Mouse (Mus musculus) heart, embryonic 13.5 days (tissue): ENCODE measurements around the gene Atp13a1. TPM values are rescaled to one million over a fixed set of nuclear protein-coding genes. Genes with fewer than 3 reads are reported as not detected.

Source experiments
- ATAC-seq: fragments of 200-750 bp; cut with Nextera tagmentation; 2 replicates; pipeline ENCODE4 v1.8.0; 2017; ENCODE audit warnings: moderate TSS enrichment; ENCODE audit not compliant: insufficient number of reproducible peaks, low FRiP score, low TSS enrichment; ENCODE audit errors: extremely low read depth
- H3K27ac ChIP-seq: fragments of 300-500 bp; sonication (generic); replicated peaks from 2 replicates; pipeline ENCODE4 v1.5.1; 2015; ENCODE audit warnings: moderate library complexity, mild to moderate bottlenecking, inconsistent platforms
- H3K27me3 ChIP-seq: fragments of 300-500 bp; sonication (generic); replicated peaks from 2 replicates; pipeline ENCODE4 v1.6.1; 2015; ENCODE audit warnings: mild to moderate bottlenecking, inconsistent platforms
- H3K36me3 ChIP-seq: fragments of 300-500 bp; sonication (generic); 2 replicates; pipeline ENCODE4 v1.6.1; 2015; ENCODE audit warnings: mild to moderate bottlenecking, inconsistent platforms
- H3K4me1 ChIP-seq: fragments of 300-500 bp; sonication (generic); 2 replicates; pipeline ENCODE4 v1.6.1; 2015; ENCODE audit warnings: inconsistent platforms
- H3K4me2 ChIP-seq: fragments of 300-500 bp; sonication (generic); 2 replicates; pipeline ENCODE4 v1.6.1; 2015; ENCODE audit warnings: inconsistent platforms, mild to moderate bottlenecking, moderate library complexity
- H3K4me3 ChIP-seq: fragments of 300-500 bp; sonication (generic); 2 replicates; pipeline ENCODE4 v1.5.1; 2015; ENCODE audit warnings: moderate library complexity, mild to moderate bottlenecking, inconsistent platforms
- H3K9ac ChIP-seq: fragments of 300-500 bp; sonication (generic); 2 replicates; pipeline ENCODE4 v1.6.1; 2015; ENCODE audit warnings: inconsistent platforms, mild to moderate bottlenecking, moderate library complexity
- H3K9me3 ChIP-seq: fragments of 300-500 bp; sonication (generic); 2 replicates; pipeline ENCODE4 v1.6.1; 2016; ENCODE audit warnings: inconsistent platforms
- WGBS: fragments of 180-500 bp; shearing (Covaris S2); methylation state at CpG from one replicate; pipeline ENCODE4 v1.1.7; 2015; ENCODE audit warnings: mixed read lengths; 5-methylcytosine and 5-hydroxymethylcytosine counted together
- polyA plus RNA-seq: library from polyadenylated mRNA; unstranded; fragments of >200 nt; fragmentation: Nextera tagmentation; extraction: Ambion mirVana; gene quantifications from 2 replicates; pipeline ENCODE4 v1.2.1, GENCODE M21; 2015

Atp13a1 gene
- polyA plus RNA-seq, 1 experiment from 2014 or later = 25.3 TPM

DNA sequence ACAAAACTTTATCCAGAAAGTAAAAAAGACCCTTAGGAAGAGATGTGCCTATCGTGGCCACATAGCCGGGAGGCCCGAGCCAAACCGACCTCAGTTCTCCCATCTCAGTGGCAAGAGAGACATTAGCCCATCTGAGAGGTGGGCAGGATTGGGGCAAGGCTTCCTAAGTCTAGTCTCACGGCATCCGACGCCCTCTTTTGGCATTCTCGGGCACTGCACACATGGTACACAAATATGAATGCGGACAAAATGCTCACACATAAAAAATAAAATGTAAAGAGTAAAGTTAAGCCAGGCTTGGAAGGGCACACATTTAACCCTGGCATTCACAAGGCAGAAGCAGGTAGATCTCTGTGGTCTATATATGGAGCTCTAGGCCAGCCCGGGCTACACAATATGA lies 62.9 kb downstream of the Atp13a1 start:
- Histone ChIP-seq H3K27ac (no peak overlapping the region), H3K27me3 (no peaks in the 10 kb centered on the region), H3K9me3 (no peaks in the 10 kb centered on the region), H3K4me2 (no peak overlapping the region), H3K4me1 (peaks cover 11% of the 10 kb centered on the region), H3K36me3 (no peaks in the 10 kb centered on the region), H3K9ac (no peak overlapping the region), H3K4me3 (no peak overlapping the region)
- no peak for ATAC-seq
- WGBS = 87% methylated on average over 10 of the region's 10 CpGs

Other genes with a start within 250 kb of the Atp13a1 start
- 14.9 and 16.1 TPM in 2 replicates for gene Zfp868, start 165.6 kb upstream of the Atp13a1 start, polyA plus RNA-seq
- 1.3 and 1.4 TPM in 2 replicates for gene Zfp964, start 136.7 kb upstream of the Atp13a1 start, polyA plus RNA-seq
- gene Zfp869, start 80.4 kb upstream of the Atp13a1 start, polyA plus RNA-seq = 16.6 and 18.0 TPM in 2 replicates
- 3.2 and 4.0 TPM in 2 replicates for gene Zfp963, start 41.2 kb upstream of the Atp13a1 start, polyA plus RNA-seq
- 0.32 and 1.2 TPM in 2 replicates for gene Gm20422, start 16.3 kb upstream of the Atp13a1 start, polyA plus RNA-seq
- 15.1 and 16.6 TPM in 2 replicates for gene Zfp866, start within 50 bp of the Atp13a1 start, polyA plus RNA-seq
- 6.9 and 7.6 TPM in 2 replicates for gene Gmip, start 17.5 kb downstream of the Atp13a1 start, polyA plus RNA-seq
- 0.32 and 0.34 TPM in 2 replicates for gene Lpar2, start 31.3 kb downstream of the Atp13a1 start, polyA plus RNA-seq
- 2.4 and 3.9 TPM in 2 replicates for gene Pbx4, start 41.3 kb downstream of the Atp13a1 start, polyA plus RNA-seq
- 0.55 and 0.56 TPM in 2 replicates for gene Cilp2, start 96.5 kb downstream of the Atp13a1 start, polyA plus RNA-seq
- 1.9 and 2.2 TPM in 2 replicates for gene Tssk6, start 111.0 kb downstream of the Atp13a1 start, polyA plus RNA-seq
- 304 and 343 TPM in 2 replicates for gene Ndufa13, start 111.4 kb downstream of the Atp13a1 start, polyA plus RNA-seq
- 8.1 and 8.2 TPM in 2 replicates for gene Yjefn3, start 111.5 kb downstream of the Atp13a1 start, polyA plus RNA-seq
- 27.3 and 29.9 TPM in 2 replicates for gene Gatad2a, start 205.2 kb downstream of the Atp13a1 start, polyA plus RNA-seq